Mouse (Mus musculus): ENCODE results near the gene Lct. TPM values are rescaled to one million over a fixed set of nuclear protein-coding genes. Genes with fewer than 3 reads are reported as not detected.

The Lct gene
- polyA plus RNA-seq (2015; fragmentation: Nextera tagmentation; extraction: Ambion mirVana), result 0.11 and 0.13 TPM in 2 replicates

GRCm38 (mm10) chr1:128328218-128328617 is at the start of gene Lct:
Gene Lct, minus strand, starts transcription at chr1:128328318.
- Histone ChIP-seq H3K4me2 (ENCODE audit: low read length) (no peak within 1 kb of the TSS), H3K4me3 (replicated peaks; ENCODE audit: low read depth, low read length) (no peak within 1 kb of the TSS), H3K9ac (ENCODE audit: low read depth, low read length) (no peak within 1 kb of the TSS), H3K27me3 (ENCODE audit: insufficient read depth, low read length) (no peaks in the 10 kb centered on the region), H3K9me3 (replicated peaks; ENCODE audit: low read length) (no peaks in the 10 kb centered on the region), H3K4me1 (replicated peaks; ENCODE audit: insufficient read depth, low read length) (no peaks in the 10 kb centered on the region), H3K27ac (no peak within 1 kb of the TSS), H3K36me3 (ENCODE audit: insufficient read depth, low read length) (peaks cover 22% of the 10 kb centered on the region)
- TF ChIP-seq CTCF (IDR thresholded peaks at IDR 0.05; ENCODE audit: low read depth), result no peak
- DNase-seq (ENCODE audit: low spot score) (no peak), ATAC-seq (replicated peaks; ENCODE audit: low FRiP score, low read depth) (no peak)
- WGBS, result 78% methylated on average over 3 of the region's 3 CpGs

- Histone ChIP-seq H3K27ac (no peak overlapping the region), H3K9me3 (replicated peaks; ENCODE audit: low read length) (no peaks in the 10 kb centered on the region), H3K4me2 (ENCODE audit: low read length) (no peak overlapping the region), H3K36me3 (ENCODE audit: insufficient read depth, low read length) (peaks cover 7% of the 10 kb centered on the region), H3K4me3 (replicated peaks; ENCODE audit: low read depth, low read length) (no peak overlapping the region), H3K4me1 (replicated peaks; ENCODE audit: insufficient read depth, low read length) (no peaks in the 10 kb centered on the region), H3K27me3 (ENCODE audit: insufficient read depth, low read length) (no peaks in the 10 kb centered on the region), H3K9ac (ENCODE audit: low read depth, low read length) (no peak overlapping the region)
- ATAC-seq (replicated peaks; ENCODE audit: low FRiP score, low read depth) (no peak), DNase-seq (ENCODE audit: low spot score) (no peak)
- no peak for TF ChIP-seq CTCF (IDR thresholded peaks at IDR 0.05; ENCODE audit: low read depth)
- WGBS, result 91% methylated on average over 4 of the region's 4 CpGs
Measured at GRCm38 (mm10) chr1:128376841-128377240, 48.7 kb upstream of the Lct start.

GRCm38 (mm10) chr1:128372143-128372860 is 44.2 kb upstream of the Lct start:
- WGBS, result 80% methylated on average over 7 of the region's 7 CpGs
- ATAC-seq (replicated peaks; ENCODE audit: low FRiP score, low read depth), result no peak

GRCm38 (mm10) chr1:128368732-128369441 is 40.8 kb upstream of the Lct start:
- Histone ChIP-seq H3K4me3 (replicated peaks; ENCODE audit: low read depth, low read length) (no peak overlapping the region), H3K36me3 (ENCODE audit: insufficient read depth, low read length) (peaks cover 16% of the 10 kb centered on the region; the same call in 1 of the 2 replicates), H3K4me1 (replicated peaks; ENCODE audit: insufficient read depth, low read length) (no peaks in the 10 kb centered on the region), H3K27me3 (ENCODE audit: insufficient read depth, low read length) (no peaks in the 10 kb centered on the region), H3K27ac (no peak overlapping the region), H3K9ac (ENCODE audit: low read depth, low read length) (no peak overlapping the region), H3K9me3 (replicated peaks; ENCODE audit: low read length) (no peaks in the 10 kb centered on the region), H3K4me2 (ENCODE audit: low read length) (no peak overlapping the region)
- TF ChIP-seq CTCF (IDR thresholded peaks at IDR 0.05; ENCODE audit: low read depth), result peak; percentile 83
- DNase-seq (ENCODE audit: low spot score) (peak; percentile 83), ATAC-seq (replicated peaks; ENCODE audit: low FRiP score, low read depth) (peak; percentile 61)
- WGBS, result 70% methylated on average over 5 of the region's 5 CpGs

More at GRCm38 (mm10) chr1:128372143-128372860, 44.2 kb upstream of the Lct start:
- H3K4me2 ChIP-seq (ENCODE audit: low read length), result no peak overlapping the region
- H3K4me1 ChIP-seq (replicated peaks; ENCODE audit: insufficient read depth, low read length), result no peaks in the 10 kb centered on the region
- peak; percentile 79 for TF ChIP-seq CTCF (IDR thresholded peaks at IDR 0.05; ENCODE audit: low read depth)
- no peaks in the 10 kb centered on the region for H3K27me3 ChIP-seq (ENCODE audit: insufficient read depth, low read length)
- H3K36me3 ChIP-seq (ENCODE audit: insufficient read depth, low read length), result no peaks in the 10 kb centered on the region
- no peak overlapping the region for H3K27ac ChIP-seq
- peak; percentile 65 for DNase-seq (ENCODE audit: low spot score)
- H3K4me3 ChIP-seq (replicated peaks; ENCODE audit: low read depth, low read length), result no peak overlapping the region
- no peaks in the 10 kb centered on the region for H3K9me3 ChIP-seq (replicated peaks; ENCODE audit: low read length)
- H3K9ac ChIP-seq (ENCODE audit: low read depth, low read length), result no peak overlapping the region

- Histone ChIP-seq H3K36me3 (ENCODE audit: insufficient read depth, low read length) (peaks cover 18% of the 10 kb centered on the region), H3K9ac (ENCODE audit: low read depth, low read length) (no peak overlapping the region), H3K9me3 (replicated peaks; ENCODE audit: low read length) (no peaks in the 10 kb centered on the region), H3K4me2 (ENCODE audit: low read length) (no peak overlapping the region), H3K4me3 (replicated peaks; ENCODE audit: low read depth, low read length) (no peak overlapping the region), H3K27me3 (ENCODE audit: insufficient read depth, low read length) (no peaks in the 10 kb centered on the region), H3K27ac (no peak overlapping the region), H3K4me1 (replicated peaks; ENCODE audit: insufficient read depth, low read length) (peaks cover 9% of the 10 kb centered on the region; the same call in 1 of the 2 replicates)
- WGBS, result 53% methylated on average over 2 of the region's 2 CpGs
- ATAC-seq (replicated peaks; ENCODE audit: low FRiP score, low read depth), result no peak
- no peak for DNase-seq (ENCODE audit: low spot score)
- no peak for TF ChIP-seq CTCF (IDR thresholded peaks at IDR 0.05; ENCODE audit: low read depth)
Measured at GRCm38 (mm10) chr1:128360601-128361000, 32.5 kb upstream of the Lct start.

DNA sequence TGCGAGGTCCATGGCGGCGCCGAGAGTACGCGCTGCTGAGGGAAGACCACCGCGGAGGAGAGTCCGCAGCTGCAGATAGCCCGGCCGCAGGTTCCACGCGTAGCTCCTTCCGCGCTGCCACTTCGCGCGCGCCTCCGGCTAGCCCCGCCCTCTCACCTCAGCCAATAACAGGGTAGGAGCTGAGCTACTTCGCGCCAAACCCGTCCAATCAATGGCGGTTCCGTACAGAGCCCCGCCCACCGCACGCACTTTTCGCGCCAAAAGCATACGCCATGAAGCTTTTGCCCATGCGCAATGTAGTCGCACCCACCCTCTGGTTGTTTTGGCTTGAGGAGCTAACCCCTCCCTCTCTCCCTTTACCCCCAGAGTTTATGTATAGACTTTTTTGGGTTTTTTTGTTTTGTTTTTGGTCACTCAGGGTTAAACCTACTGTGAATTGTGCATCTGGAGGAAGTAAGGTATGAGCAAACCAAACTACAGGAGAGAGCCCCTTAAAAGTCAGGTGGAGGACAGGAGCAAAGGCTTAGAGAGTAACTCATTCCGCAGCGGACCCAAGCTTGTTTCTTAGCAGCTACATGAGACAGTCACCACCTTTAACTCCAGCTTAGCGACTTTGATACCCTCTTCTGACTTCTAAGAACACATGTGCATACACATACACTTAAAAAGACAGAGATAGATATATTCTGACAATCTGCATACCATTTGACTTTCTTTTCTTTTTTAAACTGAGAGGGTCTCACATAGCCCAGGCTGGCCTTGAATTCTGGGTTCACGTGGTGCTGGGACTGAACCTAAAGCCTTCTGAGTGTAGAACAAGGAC is 31.6 kb upstream of the Lct start, which contains the start of gene Mcm6:
TSS of gene Mcm6 (minus strand) at position 111 of the 823 bp plus-strand sequence.
- H3K4me1 ChIP-seq (replicated peaks; ENCODE audit: insufficient read depth, low read length), result peaks cover 9% of the 10 kb centered on the region; the same call in 1 of the 2 replicates
- WGBS, result 2% methylated on average over 38 of the region's 38 CpGs
- peak; percentile 97 for ATAC-seq (replicated peaks; ENCODE audit: low FRiP score, low read depth)

More for the DNA sequence above, 31.6 kb upstream of the Lct start, which contains the start of gene Mcm6:
- Histone ChIP-seq H3K36me3 (ENCODE audit: insufficient read depth, low read length) (peaks cover 15% of the 10 kb centered on the region), H3K27ac (peak within 1 kb of the TSS; percentile 61), H3K27me3 (ENCODE audit: insufficient read depth, low read length) (no peaks in the 10 kb centered on the region), H3K4me3 (replicated peaks; ENCODE audit: low read depth, low read length) (peak within 1 kb of the TSS; percentile 51), H3K9me3 (replicated peaks; ENCODE audit: low read length) (no peaks in the 10 kb centered on the region), H3K9ac (ENCODE audit: low read depth, low read length) (peak within 1 kb of the TSS; percentile 65), H3K4me2 (ENCODE audit: low read length) (peak within 1 kb of the TSS; percentile 70)
- no peak for TF ChIP-seq CTCF (IDR thresholded peaks at IDR 0.05; ENCODE audit: low read depth)
- DNase-seq (ENCODE audit: low spot score), result peak; percentile 98
